Mouse (Mus musculus) liver, embryonic 12.5 days (tissue): ENCODE measurements around the gene Preb. TPM values are rescaled to one million over a fixed set of nuclear protein-coding genes. Genes with fewer than 3 reads are reported as not detected.

Experiments
- ATAC-seq: fragments of 200-750 bp; cut with Nextera tagmentation; 2 replicates; pipeline ENCODE4 v1.8.0; 2017; ENCODE audit warnings: moderate number of reproducible peaks, mild to moderate bottlenecking, moderate library complexity
- H3K27ac ChIP-seq: fragments of 300-500 bp; sonication (generic); 2 replicates; pipeline ENCODE4 v1.5.1; 2016; ENCODE audit warnings: mild to moderate bottlenecking
- H3K27me3 ChIP-seq: fragments of 300-500 bp; sonication (generic); replicated peaks from 2 replicates; pipeline ENCODE4 v1.6.1; 2016; ENCODE audit warnings: mild to moderate bottlenecking, moderate library complexity
- H3K36me3 ChIP-seq: fragments of 300-500 bp; sonication (generic); 2 replicates; pipeline ENCODE4 v1.6.1; 2016; ENCODE audit warnings: mild to moderate bottlenecking, moderate library complexity
- H3K4me1 ChIP-seq: fragments of 300-500 bp; sonication (generic); 2 replicates; pipeline ENCODE4 v1.6.1; 2016
- H3K4me2 ChIP-seq: fragments of 300-500 bp; sonication (generic); 2 replicates; pipeline ENCODE4 v1.6.1; 2016; ENCODE audit warnings: mild to moderate bottlenecking, moderate library complexity
- H3K4me3 ChIP-seq: fragments of 300-500 bp; sonication (generic); 2 replicates; pipeline ENCODE4 v1.5.1; 2016; ENCODE audit warnings: mild to moderate bottlenecking, moderate library complexity
- H3K9ac ChIP-seq: fragments of 300-500 bp; sonication (generic); 2 replicates; pipeline ENCODE4 v1.6.1; 2016; ENCODE audit warnings: mild to moderate bottlenecking, moderate library complexity
- H3K9me3 ChIP-seq: fragments of 300-500 bp; sonication (generic); replicated peaks from 2 replicates; pipeline ENCODE4 v1.6.1; 2016; ENCODE audit warnings: mild to moderate bottlenecking, moderate library complexity
- WGBS: fragments of 180-500 bp; shearing (Covaris S2); methylation state at CpG from one replicate; pipeline ENCODE4 v1.1.7; 2016; ENCODE audit not compliant: insufficient replicate concordance; 5-methylcytosine and 5-hydroxymethylcytosine counted together
- polyA plus RNA-seq: library from polyadenylated mRNA; unstranded; fragments of >200 nt; fragmentation: Nextera tagmentation; extraction: Ambion mirVana; gene quantifications from 2 replicates; pipeline ENCODE4 v1.2.1, GENCODE M21; 2016

Gene Preb
- polyA plus RNA-seq, result 110 and 111 TPM in 2 replicates

GRCm38 (mm10) chr5:30959966-30960501, at the start of gene Preb:
Gene Preb, minus strand, starts transcription at chr5:30960361.
- H3K36me3 ChIP-seq, result peaks cover 33% of the 10 kb centered on the region
- WGBS, result under 1% methylated on average over 56 of the region's 56 CpGs
- H3K9ac ChIP-seq, result peak within 1 kb of the TSS; percentile 90
- H3K27ac ChIP-seq, result peak within 1 kb of the TSS; percentile 80
- H3K9me3 ChIP-seq, result no peaks in the 10 kb centered on the region
- H3K4me2 ChIP-seq, result peak within 1 kb of the TSS; percentile 89
- H3K27me3 ChIP-seq, result no peaks in the 10 kb centered on the region
- peak within 1 kb of the TSS; percentile 87 for H3K4me3 ChIP-seq
- H3K4me1 ChIP-seq, result peaks cover 38% of the 10 kb centered on the region
- ATAC-seq, result peak; percentile 94

- Histone ChIP-seq H3K27me3 (no peaks in the 10 kb centered on the region), H3K4me2 (no peak overlapping the region), H3K9me3 (no peaks in the 10 kb centered on the region), H3K9ac (no peak overlapping the region), H3K27ac (no peak overlapping the region), H3K36me3 (no peaks in the 10 kb centered on the region), H3K4me1 (no peaks in the 10 kb centered on the region), H3K4me3 (no peak overlapping the region)
- no peak for ATAC-seq
- WGBS, result 5% methylated on average over 5 of the region's 5 CpGs
Measured at GRCm38 (mm10) chr5:31004184-31004583, 44.0 kb upstream of the Preb start.

GRCm38 (mm10) chr5:31001560-31001959, 41.4 kb upstream of the Preb start:
- no peaks in the 10 kb centered on the region for H3K4me1 ChIP-seq
- no peak for ATAC-seq
- no peaks in the 10 kb centered on the region for H3K9me3 ChIP-seq
- 0 out of 2 replicates have a peak, but pooled peaks cover 5% of the 10 kb centered on the region for H3K27me3 ChIP-seq
- no peak overlapping the region for H3K4me3 ChIP-seq
- H3K27ac ChIP-seq, result no peak overlapping the region
- H3K9ac ChIP-seq, result no peak overlapping the region
- 72% methylated on average over 4 of the region's 4 CpGs for WGBS
- H3K36me3 ChIP-seq, result no peaks in the 10 kb centered on the region
- no peak overlapping the region for H3K4me2 ChIP-seq

- Histone ChIP-seq H3K4me2 (no peak overlapping the region), H3K4me1 (no peaks in the 10 kb centered on the region), H3K27me3 (0 out of 2 replicates have a peak, but pooled peaks cover 5% of the 10 kb centered on the region), H3K27ac (no peak overlapping the region), H3K4me3 (no peak overlapping the region), H3K9ac (no peak overlapping the region), H3K9me3 (no peaks in the 10 kb centered on the region), H3K36me3 (no peaks in the 10 kb centered on the region)
- 69% methylated on average over 2 of the region's 2 CpGs for WGBS
- no peak for ATAC-seq
Measured at GRCm38 (mm10) chr5:31000993-31001392, 40.8 kb upstream of the Preb start.

- H3K9ac ChIP-seq, result no peak overlapping the region
- H3K4me1 ChIP-seq, result no peaks in the 10 kb centered on the region
- no peak overlapping the region for H3K27ac ChIP-seq
- ATAC-seq, result no peak
- H3K4me3 ChIP-seq, result no peak overlapping the region
- H3K4me2 ChIP-seq, result no peak overlapping the region
- H3K27me3 ChIP-seq, result 0 out of 2 replicates have a peak, but pooled peaks cover 5% of the 10 kb centered on the region
- 65% methylated on average over 7 of the region's 7 CpGs for WGBS
- H3K9me3 ChIP-seq, result no peaks in the 10 kb centered on the region
- no peaks in the 10 kb centered on the region for H3K36me3 ChIP-seq
Measured at GRCm38 (mm10) chr5:31000122-31000521, 40.0 kb upstream of the Preb start.

- 49% methylated on average over 5 of the region's 5 CpGs for WGBS
- no peak overlapping the region for H3K4me2 ChIP-seq
Measured at GRCm38 (mm10) chr5:30999324-30999723, 39.2 kb upstream of the Preb start.

GRCm38 (mm10) chr5:30998306-30998705, 38.1 kb upstream of the Preb start:
- no peak for ATAC-seq
- Histone ChIP-seq H3K4me2 (no peak overlapping the region), H3K4me3 (no peak overlapping the region), H3K4me1 (no peaks in the 10 kb centered on the region), H3K27me3 (peaks cover 5% of the 10 kb centered on the region; the same call in 1 of the 2 replicates), H3K9ac (no peak overlapping the region), H3K27ac (no peak overlapping the region), H3K36me3 (no peaks in the 10 kb centered on the region), H3K9me3 (no peaks in the 10 kb centered on the region)
- 20% methylated on average over 5 of the region's 5 CpGs for WGBS

More at GRCm38 (mm10) chr5:30999324-30999723, 39.2 kb upstream of the Preb start:
- no peak for ATAC-seq
- Histone ChIP-seq H3K4me1 (no peaks in the 10 kb centered on the region), H3K36me3 (no peaks in the 10 kb centered on the region), H3K27ac (no peak overlapping the region), H3K9ac (no peak overlapping the region), H3K9me3 (no peaks in the 10 kb centered on the region), H3K4me3 (no peak overlapping the region), H3K27me3 (peaks cover 5% of the 10 kb centered on the region; the same call in 1 of the 2 replicates)

GRCm38 (mm10) chr5:30994910-30995635, 34.9 kb upstream of the Preb start:
- no peak overlapping the region for H3K27ac ChIP-seq
- ATAC-seq, result no peak
- H3K36me3 ChIP-seq, result no peaks in the 10 kb centered on the region
- no peaks in the 10 kb centered on the region for H3K9me3 ChIP-seq
- peaks cover 9% of the 10 kb centered on the region; the same call in 1 of the 2 replicates for H3K27me3 ChIP-seq
- H3K4me1 ChIP-seq, result no peaks in the 10 kb centered on the region
- WGBS, result 52% methylated on average over 11 of the region's 11 CpGs
- H3K9ac ChIP-seq, result no peak overlapping the region
- H3K4me3 ChIP-seq, result no peak overlapping the region
- H3K4me2 ChIP-seq, result no peak overlapping the region

- Histone ChIP-seq H3K36me3 (no peaks in the 10 kb centered on the region), H3K4me1 (no peaks in the 10 kb centered on the region), H3K27me3 (peaks cover 11% of the 10 kb centered on the region; the same call in 1 of the 2 replicates), H3K9me3 (no peaks in the 10 kb centered on the region), H3K4me3 (no peak overlapping the region), H3K27ac (no peak overlapping the region), H3K4me2 (no peak overlapping the region), H3K9ac (no peak overlapping the region)
- WGBS, result 46% methylated on average over 3 of the region's 3 CpGs
- ATAC-seq, result no peak
Measured at GRCm38 (mm10) chr5:30994074-30994473, 33.9 kb upstream of the Preb start.

GRCm38 (mm10) chr5:30992980-30993676, 33.0 kb upstream of the Preb start:
- ATAC-seq, result no peak
- Histone ChIP-seq H3K4me3 (no peak overlapping the region), H3K27ac (no peak overlapping the region), H3K9me3 (no peaks in the 10 kb centered on the region), H3K4me2 (no peak overlapping the region), H3K4me1 (no peaks in the 10 kb centered on the region), H3K27me3 (peaks cover 11% of the 10 kb centered on the region; the same call in 1 of the 2 replicates), H3K9ac (no peak overlapping the region), H3K36me3 (no peaks in the 10 kb centered on the region)
- 55% methylated on average over 5 of the region's 5 CpGs for WGBS

- Histone ChIP-seq H3K4me2 (no peak overlapping the region), H3K4me1 (no peaks in the 10 kb centered on the region), H3K27me3 (no peaks in the 10 kb centered on the region), H3K9ac (no peak overlapping the region), H3K27ac (no peak overlapping the region), H3K9me3 (no peaks in the 10 kb centered on the region), H3K4me3 (no peak overlapping the region), H3K36me3 (no peaks in the 10 kb centered on the region)
- no peak for ATAC-seq
- WGBS, result 26% methylated on average over 2 of the region's 2 CpGs
Measured at GRCm38 (mm10) chr5:30982357-30982756, 22.2 kb upstream of the Preb start.
